Mouse (Mus musculus) heart, postnatal 25 days (tissue): Measurements from ENCODE around the gene Rhbdd1. TPM values are rescaled to one million over a fixed set of nuclear protein-coding genes. Genes with fewer than 3 reads are reported as not detected.

Experiments used
- DNase-seq: peaks from one replicate; pipeline ENCODE4 v3.0.0; 2022; ENCODE audit warnings: low spot score
- intact Hi-C: fragments of 180-260 bp; cut with DNase I; formaldehyde crosslinking; loops from one replicate; pipeline ENCODE4 v1.15.1; 2025
- total RNA-seq, 2 experiments: library from RNA; stranded (reverse); gene quantifications; 2 replicates each; pipeline ENCODE4 v1.2.3; 2021

Rhbdd1 gene
- total RNA-seq = 10 to 100 TPM; 10.2 TPM

GRCm38 (mm10) chr1:82316111-82316745 is at the start of gene Rhbdd1:
Rhbdd1 (plus strand) TSS chr1:82316452.
- DNase-seq = peak; percentile 91
- intact Hi-C loops = loop anchor here (5.0 kb wide), 2 partner anchors 116 to 406 kb away; partner anchors contain the start of gene Mff

GRCm38 (mm10) chr1:82267547-82267946 is 48.7 kb upstream of the Rhbdd1 start:
- no peak for DNase-seq
- intact Hi-C loops = no loop called here

- no peak for DNase-seq
- intact Hi-C loops = no loop called here
Observed at GRCm38 (mm10) chr1:82272231-82272630, 44.0 kb upstream of the Rhbdd1 start.

GRCm38 (mm10) chr1:82273529-82273928 is 42.7 kb upstream of the Rhbdd1 start:
- intact Hi-C loops = no loop called here
- no peak for DNase-seq

GRCm38 (mm10) chr1:82274361-82274760 is 41.9 kb upstream of the Rhbdd1 start:
- intact Hi-C loops = no loop called here
- DNase-seq = no peak

- intact Hi-C loops = loop anchor here (10.0 kb wide), 1 partner anchor 185 kb away; no protein-coding TSS in a partner anchor
- no peak for DNase-seq
Observed at GRCm38 (mm10) chr1:82279768-82280167, 36.5 kb upstream of the Rhbdd1 start.

GRCm38 (mm10) chr1:82281823-82282222 is 34.4 kb upstream of the Rhbdd1 start:
- DNase-seq = no peak
- intact Hi-C loops = loop anchor here (10.0 kb wide), 1 partner anchor 187 kb away; no protein-coding TSS in a partner anchor

GRCm38 (mm10) chr1:82282992-82283611 is 33.1 kb upstream of the Rhbdd1 start:
- intact Hi-C loops = loop anchor here (10.0 kb wide), 1 partner anchor 188 kb away; no protein-coding TSS in a partner anchor
- DNase-seq = peak; percentile 87

GRCm38 (mm10) chr1:82283901-82284301 is 32.4 kb upstream of the Rhbdd1 start:
- intact Hi-C loops = loop anchor here (10.0 kb wide), 1 partner anchor 189 kb away; no protein-coding TSS in a partner anchor

GRCm38 (mm10) chr1:82284403-82284802 is 31.8 kb upstream of the Rhbdd1 start:
- intact Hi-C loops = loop anchor here (10.0 kb wide), 1 partner anchor 190 kb away; no protein-coding TSS in a partner anchor
- no peak for DNase-seq

More at GRCm38 (mm10) chr1:82283901-82284301, 32.4 kb upstream of the Rhbdd1 start:
- DNase-seq = no peak

GRCm38 (mm10) chr1:82285461-82286189 is 30.6 kb upstream of the Rhbdd1 start:
- intact Hi-C loops = loop anchor here (1.0 to 10.0 kb wide), 5 partner anchors 23 to 598 kb away; no protein-coding TSS in a partner anchor
- DNase-seq = no peak

GRCm38 (mm10) chr1:82286190-82287051 is 29.8 kb upstream of the Rhbdd1 start:
- no peak for DNase-seq
- intact Hi-C loops = loop anchor here (1.0 to 10.0 kb wide), 5 partner anchors 24 to 599 kb away; no protein-coding TSS in a partner anchor

GRCm38 (mm10) chr1:82287052-82287775 is 29.0 kb upstream of the Rhbdd1 start:
- DNase-seq = no peak
- intact Hi-C loops = loop anchor here (2.0 to 10.0 kb wide), 4 partner anchors 86 to 600 kb away; no protein-coding TSS in a partner anchor

GRCm38 (mm10) chr1:82287776-82288325 is 28.4 kb upstream of the Rhbdd1 start:
- no peak for DNase-seq
- intact Hi-C loops = loop anchor here (2.0 to 10.0 kb wide), 4 partner anchors 87 to 601 kb away; no protein-coding TSS in a partner anchor

- DNase-seq = no peak
- intact Hi-C loops = loop anchor here (5.0 to 10.0 kb wide), 3 partner anchors 194 to 601 kb away; no protein-coding TSS in a partner anchor
Observed at GRCm38 (mm10) chr1:82288421-82288990, 27.7 kb upstream of the Rhbdd1 start.

- intact Hi-C loops = loop anchor here (5.0 to 10.0 kb wide), 3 partner anchors 195 to 602 kb away; no protein-coding TSS in a partner anchor
- peak; percentile 10 for DNase-seq
Observed at GRCm38 (mm10) chr1:82289116-82289989, 26.9 kb upstream of the Rhbdd1 start.
